Mouse (Mus musculus) stomach, embryonic 16.5 days (tissue): ENCODE measurements at regions not wholly inside any gene's neighbourhood (a gene's known extent, or its start where the extent isn't known, plus 50 kb on each side); places are given as distances from the start of the nearest gene placed in this dataset.
A peak's percentile ranks its signal among the peaks of the same experiment; 100 is the strongest.

Experiments used
- ATAC-seq: fragments of 200-750 bp; cut with Nextera tagmentation; 2 replicates; pipeline ENCODE4 v1.8.0; 2017; ENCODE audit warnings: moderate number of reproducible peaks, moderate TSS enrichment; ENCODE audit not compliant: insufficient read depth, low FRiP score
- H3K27ac ChIP-seq: fragments of 300-500 bp; sonication (generic); 2 replicates; pipeline ENCODE4 v1.5.1; 2014; ENCODE audit warnings: low read length
- H3K27me3 ChIP-seq: fragments of 300-500 bp; sonication (generic); 2 replicates; pipeline ENCODE4 v1.6.1; 2014; ENCODE audit warnings: low read length, control low read depth, mixed read lengths; ENCODE audit not compliant: control insufficient read depth, insufficient read depth
- H3K36me3 ChIP-seq: fragments of 300-500 bp; sonication (generic); 2 replicates; pipeline ENCODE4 v1.6.1; 2014; ENCODE audit warnings: low read length; ENCODE audit not compliant: control insufficient read depth, insufficient read depth
- H3K4me1 ChIP-seq: fragments of 300-500 bp; sonication (generic); 2 replicates; pipeline ENCODE4 v1.6.1; 2014; ENCODE audit warnings: low read length, control low read depth, mixed read lengths; ENCODE audit not compliant: control insufficient read depth, insufficient read depth
- H3K4me2 ChIP-seq: fragments of 300-500 bp; sonication (generic); 2 replicates; pipeline ENCODE4 v1.6.1; 2014; ENCODE audit warnings: low read depth, low read length, mixed read lengths
- H3K4me3 ChIP-seq: fragments of 300-500 bp; sonication (generic); replicated peaks from 2 replicates; pipeline ENCODE4 v1.5.1; 2014; ENCODE audit warnings: mild to moderate bottlenecking, low read length
- H3K9ac ChIP-seq: fragments of 300-500 bp; sonication (generic); 2 replicates; pipeline ENCODE4 v1.6.1; 2014; ENCODE audit warnings: low read length
- H3K9me3 ChIP-seq: fragments of 300-500 bp; sonication (generic); replicated peaks from 2 replicates; pipeline ENCODE4 v1.6.1; 2016; ENCODE audit warnings: low read length, control low read depth; ENCODE audit not compliant: control insufficient read depth
- WGBS: fragments of 180-500 bp; shearing (Covaris S2); extraction: QIAGEN DNeasy Blood & Tissue Kit; methylation state at CpG from one replicate; pipeline ENCODE4 v1.1.7; 2014; 5-methylcytosine and 5-hydroxymethylcytosine counted together

GRCm38 (mm10) chr1:43247609-43248008 lies 50.8 kb upstream of the Fhl2 start:
- Histone ChIP-seq H3K27me3 (no peaks in the 10 kb centered on the region), H3K4me1 (no peaks in the 10 kb centered on the region), H3K36me3 (no peaks in the 10 kb centered on the region), H3K9ac (no peak overlapping the region), H3K9me3 (no peaks in the 10 kb centered on the region), H3K4me2 (no peak overlapping the region), H3K4me3 (no peak overlapping the region), H3K27ac (no peak overlapping the region)
- 83% methylated on average over 1 of the region's 1 CpGs for WGBS
- no peak for ATAC-seq

DNA sequence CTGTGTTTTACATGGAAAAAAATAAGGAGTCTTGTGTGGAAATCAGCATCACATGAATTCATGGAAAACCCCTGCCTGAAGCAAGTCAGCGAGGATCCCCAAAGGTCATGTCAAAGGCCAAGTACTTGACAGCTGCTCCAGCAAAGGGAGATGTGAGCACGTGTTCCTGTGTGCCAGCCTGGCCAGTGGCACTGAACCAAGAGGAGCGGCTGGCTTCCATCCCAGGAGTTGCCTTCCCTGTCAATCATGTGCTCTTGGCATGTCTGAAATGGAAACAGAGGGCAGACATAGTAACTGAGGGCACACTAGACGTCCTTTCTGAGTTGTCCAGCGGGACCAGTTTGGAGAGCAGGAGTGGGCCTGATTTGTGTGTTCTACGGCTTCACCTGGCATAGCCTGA lies 53.5 kb upstream of the Fhl2 start:
- Histone ChIP-seq H3K27me3 (no peaks in the 10 kb centered on the region), H3K4me3 (no peak overlapping the region), H3K4me1 (no peaks in the 10 kb centered on the region), H3K27ac (no peak overlapping the region), H3K9me3 (no peaks in the 10 kb centered on the region), H3K9ac (no peak overlapping the region), H3K36me3 (no peaks in the 10 kb centered on the region), H3K4me2 (no peak overlapping the region)
- 78% methylated on average over 6 of the region's 6 CpGs for WGBS
- ATAC-seq: no peak

GRCm38 (mm10) chr1:43251356-43251755 lies 54.6 kb upstream of the Fhl2 start:
- H3K27me3 ChIP-seq: no peaks in the 10 kb centered on the region
- no peak overlapping the region for H3K9ac ChIP-seq
- no peak overlapping the region for H3K27ac ChIP-seq
- H3K9me3 ChIP-seq: no peaks in the 10 kb centered on the region
- ATAC-seq: no peak
- no peaks in the 10 kb centered on the region for H3K4me1 ChIP-seq
- WGBS: 80% methylated on average over 7 of the region's 7 CpGs
- no peak overlapping the region for H3K4me2 ChIP-seq
- H3K4me3 ChIP-seq: no peak overlapping the region
- H3K36me3 ChIP-seq: no peaks in the 10 kb centered on the region

- Histone ChIP-seq H3K4me1 (no peaks in the 10 kb centered on the region), H3K4me2 (no peak overlapping the region), H3K4me3 (no peak overlapping the region), H3K9ac (no peak overlapping the region), H3K36me3 (no peaks in the 10 kb centered on the region), H3K27me3 (no peaks in the 10 kb centered on the region), H3K27ac (no peak overlapping the region), H3K9me3 (no peaks in the 10 kb centered on the region)
- 75% methylated on average over 1 of the region's 1 CpGs for WGBS
- no peak for ATAC-seq
Observed at GRCm38 (mm10) chr1:43254129-43254528, 57.3 kb upstream of the Fhl2 start.

- ATAC-seq: no peak
- no peak overlapping the region for H3K9ac ChIP-seq
- no peak overlapping the region for H3K27ac ChIP-seq
- no peaks in the 10 kb centered on the region for H3K36me3 ChIP-seq
- no peaks in the 10 kb centered on the region for H3K27me3 ChIP-seq
- H3K4me2 ChIP-seq: no peak overlapping the region
- no peaks in the 10 kb centered on the region for H3K9me3 ChIP-seq
- H3K4me3 ChIP-seq: no peak overlapping the region
- no peaks in the 10 kb centered on the region for H3K4me1 ChIP-seq
Observed at GRCm38 (mm10) chr1:43256078-43256477, 59.3 kb upstream of the Fhl2 start.

- H3K36me3 ChIP-seq: no peaks in the 10 kb centered on the region
- no peak overlapping the region for H3K27ac ChIP-seq
Observed at GRCm38 (mm10) chr1:43257909-43258308, 61.1 kb upstream of the Fhl2 start.

GRCm38 (mm10) chr1:43259841-43260240 lies 63.1 kb upstream of the Fhl2 start:
- no peak overlapping the region for H3K27ac ChIP-seq
- no peak overlapping the region for H3K4me3 ChIP-seq
- H3K9ac ChIP-seq: no peak overlapping the region
- H3K4me2 ChIP-seq: no peak overlapping the region
- 0 out of 2 replicates have a peak, but pooled peaks cover 2% of the 10 kb centered on the region for H3K4me1 ChIP-seq
- no peaks in the 10 kb centered on the region for H3K27me3 ChIP-seq
- H3K9me3 ChIP-seq: no peaks in the 10 kb centered on the region
- no peak for ATAC-seq
- WGBS: 90% methylated on average over 1 of the region's 1 CpGs
- no peaks in the 10 kb centered on the region for H3K36me3 ChIP-seq

More at GRCm38 (mm10) chr1:43257909-43258308, 61.1 kb upstream of the Fhl2 start:
- Histone ChIP-seq H3K9ac (no peak overlapping the region), H3K9me3 (no peaks in the 10 kb centered on the region), H3K4me1 (no peaks in the 10 kb centered on the region), H3K27me3 (no peaks in the 10 kb centered on the region), H3K4me2 (no peak overlapping the region), H3K4me3 (no peak overlapping the region)
- WGBS: 86% methylated on average over 6 of the region's 6 CpGs
- no peak for ATAC-seq

GRCm38 (mm10) chr1:43260491-43260890 lies 63.7 kb upstream of the Fhl2 start:
- Histone ChIP-seq H3K4me1 (0 out of 2 replicates have a peak, but pooled peaks cover 2% of the 10 kb centered on the region), H3K9me3 (no peaks in the 10 kb centered on the region), H3K36me3 (no peaks in the 10 kb centered on the region), H3K4me3 (no peak overlapping the region), H3K9ac (no peak overlapping the region), H3K27me3 (no peaks in the 10 kb centered on the region), H3K4me2 (no peak overlapping the region), H3K27ac (no peak overlapping the region)
- no peak for ATAC-seq
- 88% methylated on average over 4 of the region's 4 CpGs for WGBS

- H3K4me1 ChIP-seq: 0 out of 2 replicates have a peak, but pooled peaks cover 2% of the 10 kb centered on the region
- H3K4me2 ChIP-seq: no peak overlapping the region
- 0 out of 2 replicates have a peak overlapping the region, but pooled peaks have one; percentile 32 for H3K9ac ChIP-seq
- no peaks in the 10 kb centered on the region for H3K9me3 ChIP-seq
- H3K36me3 ChIP-seq: no peaks in the 10 kb centered on the region
- H3K27me3 ChIP-seq: no peaks in the 10 kb centered on the region
- no peak overlapping the region for H3K27ac ChIP-seq
- ATAC-seq: peak; percentile 28; the same call in 1 of the 2 replicates
- 15% methylated on average over 5 of the region's 5 CpGs for WGBS
- no peak overlapping the region for H3K4me3 ChIP-seq
Observed at GRCm38 (mm10) chr1:43264407-43264889, 67.7 kb upstream of the Fhl2 start.
